Mouse (Mus musculus): ENCODE results near the gene Olfr90.

DNA sequence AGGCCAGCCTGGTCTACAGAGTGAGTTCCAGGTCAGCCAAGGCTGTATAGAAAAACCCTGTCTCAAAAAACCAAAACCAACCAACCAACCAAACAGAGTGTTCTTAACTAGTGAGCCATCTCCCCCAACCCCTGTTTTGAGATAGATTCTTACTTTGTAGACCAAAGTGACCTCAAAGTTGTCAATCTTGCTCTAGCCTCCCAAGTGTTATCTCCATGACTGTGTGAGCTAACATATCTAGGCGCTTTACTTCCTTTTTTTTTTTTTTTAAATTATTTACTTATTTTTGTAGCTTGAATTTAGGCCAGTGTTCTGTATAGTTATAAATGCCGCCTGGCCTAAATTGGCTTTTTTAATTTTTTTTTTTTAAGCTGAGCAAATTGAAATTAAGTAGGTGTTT is 22.3 kb downstream of the Olfr90 start:
- TF ChIP-seq CTCF (IDR thresholded peaks at IDR 0.05; ENCODE audit: borderline replicate concordance, control insufficient read depth, extremely low read depth, insufficient read depth, low read length, poor library complexity) (no peak), POLR2A (IDR thresholded peaks at IDR 0.05; ENCODE audit: control insufficient read depth, extremely low read depth, insufficient read depth, low read length, poor library complexity) (no peak)
